Mouse (Mus musculus): ENCODE data around the gene Hist1h4d.
"Not testable (repeated sequence)": the region's sequence is repeated elsewhere in the genome, so short reads cannot be mapped to it uniquely, and the experiment has no call there.

The Hist1h4d gene

DNA sequence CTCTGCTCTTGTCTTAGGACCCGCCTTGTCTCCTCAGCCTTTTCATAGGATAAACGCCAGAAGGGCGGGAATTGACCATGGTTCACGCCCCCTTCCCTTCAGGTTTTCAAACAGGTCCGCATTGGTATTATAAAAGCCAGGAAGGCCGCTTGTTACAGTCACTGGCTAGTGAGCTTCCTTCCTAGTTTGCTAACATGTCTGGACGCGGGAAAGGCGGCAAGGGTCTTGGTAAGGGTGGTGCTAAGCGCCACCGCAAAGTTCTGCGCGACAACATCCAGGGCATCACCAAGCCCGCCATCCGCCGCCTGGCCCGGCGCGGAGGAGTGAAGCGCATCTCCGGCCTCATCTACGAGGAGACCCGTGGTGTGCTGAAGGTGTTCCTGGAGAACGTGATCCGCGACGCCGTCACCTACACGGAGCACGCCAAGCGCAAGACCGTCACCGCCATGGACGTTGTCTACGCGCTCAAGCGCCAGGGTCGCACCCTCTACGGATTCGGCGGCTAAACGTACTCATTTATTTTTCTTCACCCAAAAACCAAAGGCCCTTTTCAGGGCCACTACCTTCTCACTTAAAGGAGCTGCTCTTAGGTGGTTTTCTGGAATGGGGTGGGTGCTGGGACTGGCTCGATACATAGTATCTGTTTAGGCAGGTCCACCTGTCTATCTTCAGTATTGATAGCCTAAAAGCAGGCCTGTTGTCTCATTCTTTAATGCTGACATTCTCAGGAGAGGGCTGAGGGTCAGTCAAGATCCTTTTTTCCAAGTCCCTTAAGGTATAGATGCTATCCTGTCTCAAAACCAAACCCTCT, at the start of gene Hist1h4d:
Hist1h4d (plus strand) TSS at position 191 of the 811 bp plus-strand sequence.
- DNase-seq (ENCODE audit: low spot score): peak; percentile 98

DNA sequence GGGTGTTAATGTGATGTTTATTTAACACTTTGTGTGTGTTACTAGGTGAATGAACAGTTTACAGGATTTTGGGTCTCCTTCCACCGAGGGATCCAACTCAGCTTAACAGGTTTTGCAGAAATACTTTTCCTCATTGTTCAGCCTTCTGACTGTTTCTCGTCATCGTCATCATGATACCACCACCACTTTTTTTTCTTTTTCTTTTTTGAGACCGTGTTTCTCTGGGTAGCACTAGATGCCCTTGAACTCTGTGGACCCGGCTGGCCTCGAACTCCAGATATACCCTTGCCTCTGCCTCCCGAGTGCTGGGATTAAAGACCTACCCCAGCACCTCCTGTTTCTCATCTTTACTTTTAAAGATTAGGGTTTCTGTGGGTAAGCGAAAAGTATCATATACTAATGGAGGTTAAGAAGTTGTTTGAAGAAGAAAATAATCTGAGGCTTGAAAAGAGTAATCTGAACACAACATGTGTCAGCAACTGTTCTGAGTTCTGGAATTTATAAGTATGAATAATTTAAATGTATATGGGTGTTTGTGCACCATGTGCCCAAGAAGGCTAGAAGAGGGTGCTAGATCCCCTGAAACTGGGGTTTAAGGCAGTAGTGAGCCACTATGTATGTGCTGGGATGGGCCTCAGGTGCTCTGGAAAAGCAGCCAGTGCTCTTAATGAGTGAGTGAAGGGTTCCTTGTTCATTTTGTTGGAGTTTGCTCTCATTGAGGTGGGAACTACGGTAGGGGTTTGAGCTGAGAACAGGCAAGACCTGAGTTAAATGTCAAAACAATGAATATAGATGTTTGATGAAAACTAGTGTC, 48.9 kb upstream of the Hist1h4d start:
- DNase-seq (ENCODE audit: low spot score): no peak

DNA sequence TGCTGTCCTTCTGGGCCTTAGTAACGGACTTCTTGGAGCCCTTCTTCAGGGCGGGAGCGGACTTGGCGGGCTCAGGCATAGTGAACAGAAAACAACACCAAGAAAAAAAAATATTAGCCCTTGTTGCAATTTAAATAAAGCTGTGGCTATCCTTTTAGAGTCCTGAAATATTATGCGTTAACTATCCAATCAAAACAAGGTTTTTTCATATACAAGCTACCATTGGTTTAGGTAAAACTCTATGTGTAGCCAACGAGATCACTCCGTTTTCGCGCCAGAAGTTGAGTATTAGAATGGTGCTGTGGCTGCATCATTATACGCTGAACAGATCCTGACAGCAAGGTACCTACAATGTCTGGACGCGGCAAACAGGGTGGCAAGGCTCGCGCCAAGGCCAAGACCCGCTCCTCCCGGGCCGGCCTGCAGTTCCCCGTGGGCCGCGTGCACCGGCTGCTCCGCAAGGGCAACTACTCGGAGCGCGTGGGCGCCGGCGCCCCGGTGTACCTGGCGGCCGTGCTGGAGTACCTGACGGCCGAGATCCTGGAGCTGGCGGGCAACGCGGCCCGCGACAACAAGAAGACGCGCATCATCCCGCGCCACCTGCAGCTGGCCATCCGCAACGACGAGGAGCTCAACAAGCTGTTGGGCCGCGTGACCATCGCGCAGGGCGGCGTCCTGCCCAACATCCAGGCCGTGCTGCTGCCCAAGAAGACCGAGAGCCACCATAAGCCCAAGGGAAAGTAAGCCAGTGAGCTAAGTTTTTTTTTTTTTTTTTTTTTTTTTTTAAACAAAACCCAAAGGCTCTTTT, 47.6 kb upstream of the Hist1h4d start, which contains the start of gene Hist1h2af:
Hist1h2af (plus strand) TSS at position 347 of the 808 bp plus-strand sequence.
- DNase-seq (ENCODE audit: low spot score): peak; percentile 94

DNA sequence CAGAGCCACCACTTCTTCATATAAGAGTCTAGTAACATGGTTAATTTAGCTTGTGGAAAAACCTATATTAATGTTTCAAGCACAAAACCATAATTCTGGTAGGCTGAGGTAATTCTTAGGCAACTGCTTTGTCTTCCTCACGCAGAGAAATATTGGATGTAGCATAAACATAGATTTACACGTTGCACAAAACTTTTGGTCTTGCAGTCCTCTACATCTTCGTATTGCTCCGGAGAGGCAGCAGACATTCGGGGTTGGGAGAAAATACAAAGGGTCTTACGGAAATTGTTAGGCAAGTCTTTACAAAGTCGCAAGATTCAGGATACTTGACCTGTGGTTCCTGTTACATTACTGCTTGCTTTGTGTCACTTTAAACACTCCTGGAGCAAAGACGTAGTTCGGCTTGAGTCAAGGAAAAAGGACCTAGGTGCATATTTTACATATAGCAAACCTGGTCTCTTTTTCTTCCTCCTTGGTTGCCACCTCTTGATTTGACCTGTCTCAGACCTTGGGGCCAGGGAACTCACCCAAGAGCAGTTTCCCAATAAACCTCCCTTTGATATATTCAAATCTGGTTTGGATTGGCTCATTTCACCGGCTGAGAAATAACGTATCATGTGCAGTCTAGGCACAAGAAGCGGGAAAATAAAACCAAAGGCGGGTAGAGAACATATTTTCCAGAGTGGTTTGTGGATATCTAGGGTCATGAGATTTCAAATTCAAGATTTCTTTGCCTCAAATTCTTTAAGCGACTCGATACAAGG, 46.8 kb upstream of the Hist1h4d start:
- DNase-seq (ENCODE audit: low spot score): no peak

DNA sequence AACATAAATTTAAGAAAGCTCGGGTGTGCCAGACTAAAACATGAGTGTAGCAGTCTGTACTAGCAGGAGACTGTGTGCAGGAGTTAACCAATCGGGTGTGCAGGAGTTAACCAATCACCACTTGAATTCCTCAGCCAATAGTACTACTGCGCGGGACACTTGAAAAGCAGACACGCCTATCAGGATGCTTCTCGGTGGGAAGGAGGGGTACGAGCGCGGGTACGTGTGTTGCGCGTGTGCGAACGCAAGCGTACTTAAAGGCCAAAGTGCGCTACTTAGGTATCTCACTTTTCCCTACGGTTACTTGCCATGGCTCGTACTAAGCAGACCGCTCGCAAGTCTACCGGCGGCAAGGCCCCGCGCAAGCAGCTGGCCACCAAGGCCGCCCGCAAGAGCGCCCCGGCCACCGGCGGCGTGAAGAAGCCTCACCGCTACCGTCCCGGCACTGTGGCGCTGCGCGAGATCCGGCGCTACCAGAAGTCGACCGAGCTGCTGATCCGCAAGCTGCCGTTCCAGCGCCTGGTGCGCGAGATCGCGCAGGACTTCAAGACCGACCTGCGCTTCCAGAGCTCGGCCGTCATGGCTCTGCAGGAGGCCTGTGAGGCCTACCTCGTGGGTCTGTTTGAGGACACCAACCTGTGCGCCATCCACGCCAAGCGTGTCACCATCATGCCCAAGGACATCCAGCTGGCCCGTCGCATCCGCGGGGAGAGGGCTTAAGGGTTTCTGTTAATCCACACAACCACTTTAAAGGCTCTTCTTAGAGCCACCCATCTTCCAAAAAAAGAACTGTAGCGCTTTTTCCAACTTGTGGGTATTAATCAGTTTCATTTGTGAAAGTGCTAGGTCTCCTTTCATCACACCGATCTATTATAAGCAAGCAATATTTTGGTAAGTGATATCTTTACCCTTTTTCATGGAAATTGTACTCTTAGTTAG, 46.0 kb upstream of the Hist1h4d start, which contains the start of gene Hist1h3g:
Hist1h3g (plus strand) TSS at position 286 of the 939 bp plus-strand sequence.
- DNase-seq (ENCODE audit: low spot score): peak; percentile 96

DNA sequence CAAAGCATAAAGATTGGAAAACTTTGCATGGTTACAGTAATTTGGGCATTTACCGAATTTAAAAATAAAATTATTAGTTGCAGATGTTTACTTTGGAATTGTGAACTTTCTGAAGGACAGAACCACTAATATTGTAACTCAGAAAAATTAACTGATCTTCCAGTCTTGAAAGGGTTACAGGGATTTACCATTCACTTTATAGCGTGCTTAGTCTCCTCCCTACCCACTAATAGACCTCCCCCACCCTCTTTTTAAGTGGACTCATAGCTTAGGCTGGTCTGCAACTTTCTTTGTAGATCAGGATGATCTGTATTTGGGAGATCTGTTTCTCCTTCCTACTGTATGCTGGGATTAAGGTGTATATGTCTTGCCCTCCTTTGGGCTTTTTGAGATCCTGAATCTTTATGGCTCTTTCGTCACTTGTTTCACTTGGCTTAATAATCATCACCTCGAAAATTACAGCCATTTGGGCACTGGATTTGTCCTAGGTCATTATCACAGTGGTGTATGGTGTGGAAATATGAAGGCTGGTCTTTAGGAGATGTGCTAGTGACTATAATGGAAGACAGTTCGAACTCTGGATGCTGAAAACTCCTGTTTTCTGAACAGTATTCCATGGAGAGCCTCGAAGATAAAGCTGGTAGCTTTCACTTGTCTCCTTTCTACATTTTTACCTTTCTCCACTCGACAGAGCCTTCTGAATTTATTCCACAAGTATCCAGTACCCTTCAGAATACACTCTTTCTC, 45.1 kb upstream of the Hist1h4d start:
- DNase-seq (ENCODE audit: low spot score): peak; percentile 63

DNA sequence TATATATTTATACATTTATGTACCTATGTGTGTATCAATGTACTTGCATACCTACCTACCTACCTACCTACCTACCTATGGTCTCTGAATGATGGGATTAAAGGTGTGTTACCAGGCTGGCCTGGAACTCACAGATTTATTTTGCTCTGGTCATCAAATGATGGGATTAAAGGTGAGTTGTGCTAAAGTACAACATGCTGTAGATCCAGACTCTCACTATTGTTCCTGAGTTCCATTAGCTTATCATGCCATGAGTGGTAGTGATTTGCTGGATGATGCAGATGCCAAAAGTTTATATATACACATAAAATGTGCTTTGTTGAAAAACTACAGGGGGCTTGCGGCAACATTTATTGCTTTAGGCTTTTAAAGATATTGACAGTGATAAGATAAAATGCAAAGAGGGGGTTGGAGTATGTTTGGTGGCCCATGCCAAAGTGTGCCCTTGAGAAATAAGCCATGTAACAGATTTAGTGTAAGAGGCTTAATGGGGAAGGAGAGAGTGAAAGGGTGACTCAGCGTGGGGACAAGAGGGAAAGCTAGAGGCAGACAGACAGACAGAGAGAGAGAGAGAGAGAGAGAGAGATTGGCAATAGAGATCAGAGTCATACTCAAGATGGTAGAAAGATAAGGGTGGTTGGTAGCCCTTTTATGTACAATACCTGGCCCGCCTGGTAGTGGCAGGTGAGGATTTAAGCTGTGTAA, 44.2 kb upstream of the Hist1h4d start:
- no peak for DNase-seq (ENCODE audit: low spot score)

DNA sequence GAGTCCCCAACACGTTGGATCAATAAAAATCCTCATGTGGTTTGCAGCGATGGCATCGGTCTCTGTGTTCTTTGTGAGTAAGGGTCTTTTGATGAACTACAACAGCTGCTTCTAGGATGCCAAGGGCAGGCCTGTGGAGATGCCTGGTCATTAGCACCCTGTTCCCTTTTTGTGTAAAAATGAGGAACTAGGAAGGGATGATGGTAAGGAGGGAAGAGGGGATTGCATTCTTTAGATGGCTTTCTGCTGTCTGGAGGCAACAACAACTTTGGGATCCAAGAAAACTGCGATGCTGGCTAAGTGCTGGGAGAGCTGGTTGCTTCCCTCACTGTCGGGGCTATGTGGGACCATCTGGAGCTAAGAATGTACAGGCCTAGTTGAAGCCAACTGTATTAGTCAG, 43.1 kb upstream of the Hist1h4d start:
- no peak for DNase-seq (ENCODE audit: low spot score)

DNA sequence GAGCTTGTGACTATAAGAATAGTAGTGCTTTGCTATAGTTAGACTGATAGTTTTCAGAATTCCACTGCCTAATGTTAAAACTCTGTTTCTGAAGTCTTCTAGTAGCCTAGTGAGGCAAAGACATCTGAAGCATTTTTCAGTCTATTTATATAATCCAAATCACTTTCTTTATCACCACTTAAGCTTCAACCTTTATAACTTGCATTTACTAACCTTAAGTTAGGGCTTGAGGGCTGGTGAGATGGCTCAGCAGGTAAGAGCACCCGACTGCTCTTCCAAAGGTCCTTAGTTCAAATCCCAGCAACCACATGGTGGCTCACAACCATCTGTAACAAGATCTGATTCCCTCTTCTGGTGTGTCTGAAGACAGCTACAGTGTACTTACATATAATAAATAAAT, 41.6 kb upstream of the Hist1h4d start:
- DNase-seq (ENCODE audit: low spot score): not testable (repeated sequence)

DNA sequence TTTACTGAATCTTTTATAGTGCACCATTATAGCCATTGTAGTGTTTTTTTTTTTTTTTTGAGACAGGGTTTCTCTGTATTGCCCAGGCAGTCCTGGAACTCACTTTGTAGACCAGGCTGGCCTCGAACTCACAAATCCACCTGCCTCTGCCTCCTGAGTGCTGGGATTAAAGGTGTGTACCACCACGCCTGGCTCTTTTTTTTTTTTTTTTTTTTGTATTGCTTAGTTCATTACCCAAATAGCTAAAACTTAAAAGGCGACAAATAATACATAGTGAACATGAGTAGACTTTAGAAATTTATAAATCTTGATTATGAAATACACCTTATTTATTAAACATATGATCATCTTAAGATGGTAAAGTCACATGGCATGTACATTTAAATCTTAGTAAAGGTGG, 39.9 kb upstream of the Hist1h4d start:
- no peak for DNase-seq (ENCODE audit: low spot score)

DNA sequence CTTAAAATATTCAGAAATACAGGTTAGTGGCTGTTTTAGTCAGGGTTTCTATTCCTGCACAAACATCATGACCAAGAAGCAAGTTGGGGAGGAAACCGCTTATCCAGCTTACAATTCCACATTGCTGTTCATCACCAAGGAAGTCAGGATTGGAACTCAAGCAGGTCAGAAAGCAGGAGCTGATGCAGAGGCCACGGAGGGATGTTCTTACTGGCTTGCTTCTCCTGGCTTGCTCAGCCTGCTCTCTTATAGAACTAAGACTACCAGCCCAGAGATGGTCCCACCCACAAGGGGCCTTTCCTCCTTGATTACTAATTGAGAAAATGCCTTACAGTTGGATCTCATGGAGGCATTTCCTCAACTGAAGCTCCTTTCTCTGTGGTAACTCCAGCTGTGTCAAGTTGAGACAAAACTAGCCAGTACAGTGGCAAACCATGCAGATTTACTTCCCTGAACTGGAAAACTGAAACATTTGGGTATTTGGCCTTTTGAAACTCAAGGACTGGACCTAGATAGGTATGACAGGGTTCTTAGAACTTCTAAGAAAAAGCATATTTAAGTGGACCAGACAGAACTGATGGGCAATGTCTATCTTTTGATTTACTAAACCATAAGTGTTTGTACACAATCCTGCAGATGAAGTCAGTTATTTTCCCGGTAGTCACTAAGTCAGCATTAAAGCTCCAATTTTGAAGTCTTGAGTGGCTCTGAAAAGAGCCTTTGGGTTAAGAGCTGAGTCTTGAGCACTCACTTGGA, 39.0 kb upstream of the Hist1h4d start:
- DNase-seq (ENCODE audit: low spot score): peak; percentile 76

DNA sequence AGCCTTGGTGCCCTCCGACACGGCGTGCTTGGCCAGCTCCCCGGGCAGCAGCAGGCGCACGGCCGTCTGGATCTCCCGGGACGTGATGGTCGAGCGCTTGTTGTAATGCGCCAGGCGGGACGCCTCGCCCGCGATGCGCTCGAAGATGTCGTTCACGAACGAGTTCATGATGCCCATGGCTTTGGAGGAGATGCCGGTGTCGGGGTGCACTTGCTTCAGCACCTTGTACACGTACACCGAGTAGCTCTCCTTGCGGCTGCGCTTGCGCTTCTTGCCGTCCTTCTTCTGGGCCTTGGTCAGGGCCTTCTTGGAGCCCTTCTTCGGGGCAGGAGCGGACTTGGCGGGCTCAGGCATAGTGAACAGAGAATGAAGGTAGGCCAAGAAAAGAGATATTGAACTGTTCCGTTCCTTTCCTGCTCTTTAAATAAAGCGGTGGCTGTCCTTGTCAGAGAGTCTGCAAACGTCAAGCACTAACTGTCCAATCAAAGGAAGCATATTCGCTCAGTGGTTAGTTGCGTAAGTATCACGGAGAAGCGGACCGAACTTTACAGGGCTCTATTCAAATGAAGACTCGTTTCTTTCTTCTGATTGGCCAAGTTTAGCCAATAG, 38.3 kb upstream of the Hist1h4d start, which contains the start of gene Hist1h2bh:
Hist1h2bh (minus strand) TSS at position 394 of the 609 bp plus-strand sequence.
- peak; percentile 97 for DNase-seq (ENCODE audit: low spot score)

DNA sequence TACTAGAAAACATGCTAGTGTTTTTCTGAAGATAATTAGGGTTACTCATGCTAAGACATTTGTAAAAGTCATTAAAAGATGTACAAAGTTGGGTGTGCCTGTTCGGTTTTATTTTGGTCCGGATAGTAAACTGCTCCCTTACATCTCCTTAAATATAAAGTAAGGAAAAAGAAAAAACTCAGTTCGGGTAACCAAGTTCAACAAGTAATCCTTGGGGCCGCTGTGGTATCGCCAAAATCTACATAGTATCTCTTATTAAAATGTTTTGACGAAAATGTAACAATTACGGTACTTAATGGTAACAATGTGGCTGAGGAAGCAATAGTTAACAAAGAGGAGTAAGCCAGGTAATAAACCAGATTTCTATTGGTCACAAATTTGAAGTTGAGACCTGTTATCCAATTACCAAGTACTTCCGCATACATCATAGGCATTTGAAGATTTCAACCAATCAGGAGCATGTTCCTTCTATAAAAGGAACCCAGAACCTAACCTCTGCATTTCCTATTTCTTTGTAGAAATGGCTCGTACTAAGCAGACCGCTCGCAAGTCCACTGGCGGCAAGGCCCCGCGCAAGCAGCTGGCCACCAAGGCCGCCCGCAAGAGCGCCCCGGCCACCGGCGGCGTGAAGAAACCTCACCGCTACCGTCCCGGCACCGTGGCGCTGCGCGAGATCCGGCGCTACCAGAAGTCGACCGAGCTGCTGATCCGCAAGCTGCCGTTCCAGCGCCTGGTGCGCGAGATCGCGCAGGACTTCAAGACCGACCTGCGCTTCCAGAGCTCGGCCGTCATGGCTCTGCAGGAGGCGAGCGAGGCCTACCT, 37.2 kb upstream of the Hist1h4d start, which contains the start of gene Hist1h3f:
Hist1h3f (plus strand) TSS at position 88 of the 822 bp plus-strand sequence.
- peak; percentile 98 for DNase-seq (ENCODE audit: low spot score)

DNA sequence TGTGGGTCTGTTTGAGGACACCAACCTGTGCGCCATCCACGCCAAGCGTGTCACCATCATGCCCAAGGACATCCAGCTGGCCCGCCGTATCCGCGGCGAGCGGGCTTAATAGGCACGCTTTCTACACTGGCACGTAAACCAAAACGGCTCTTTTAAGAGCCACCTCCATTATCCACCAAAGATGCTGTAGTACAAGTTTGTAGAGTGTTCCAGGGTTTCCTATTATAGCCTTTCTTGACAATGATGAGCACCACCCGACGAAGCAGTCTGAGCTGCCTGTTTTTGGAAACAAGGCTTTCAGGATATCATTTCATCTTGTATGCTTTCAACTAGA, 36.6 kb upstream of the Hist1h4d start:
- not testable (repeated sequence) for DNase-seq (ENCODE audit: low spot score)

DNA sequence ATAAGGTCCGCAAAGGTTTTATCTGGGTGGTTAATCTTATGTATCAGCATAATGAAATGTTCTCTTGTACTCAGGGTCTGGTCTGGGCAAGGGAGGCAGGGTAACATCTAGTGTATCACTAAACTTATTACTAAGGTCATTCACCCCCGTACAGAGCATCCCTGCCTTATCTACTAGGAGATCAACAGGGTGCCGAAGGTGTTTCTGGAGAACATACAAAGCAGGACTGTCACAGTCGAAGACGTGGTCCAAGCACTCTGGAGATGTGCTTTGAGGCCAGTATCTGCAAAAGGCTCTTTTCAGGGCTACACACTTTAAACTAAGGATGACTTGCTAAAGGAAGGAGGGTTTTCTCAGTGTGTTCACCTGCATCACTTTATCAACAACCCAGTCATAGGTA, 34.7 kb upstream of the Hist1h4d start:
- DNase-seq (ENCODE audit: low spot score): no peak

DNA sequence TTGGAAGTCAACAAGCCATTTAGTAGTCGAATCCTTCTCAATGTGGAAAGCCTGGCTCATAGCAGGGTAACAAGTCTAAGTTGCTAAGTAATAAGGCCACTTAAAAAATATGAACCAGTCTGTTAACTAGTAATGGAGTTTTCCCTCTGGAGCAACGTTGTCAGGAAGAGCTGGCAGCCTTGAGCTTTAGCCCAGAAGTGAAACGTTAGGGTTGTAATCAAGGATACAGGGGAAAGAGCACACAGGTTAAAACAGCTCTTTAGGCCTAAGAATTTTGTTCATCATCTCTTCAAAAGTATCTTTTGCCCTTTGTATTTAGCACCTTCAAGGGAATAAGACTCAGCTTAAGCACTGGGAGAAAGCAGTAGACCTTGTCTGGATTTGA, 30.6 kb upstream of the Hist1h4d start:
- peak; percentile 77 for DNase-seq (ENCODE audit: low spot score)

All from c-Kit-positive CD71-positive TER-119-positive erythroid progenitor cells, embryonic 14.5 days (primary cell).